Mouse (Mus musculus): ENCODE data around the gene Supt4a.

The Supt4a gene

GRCm38 (mm10) chr11:87725964-87726562, 11.3 kb upstream of the Supt4a start:
- DNase-seq (ENCODE audit: low spot score in 2 of 2): no peak

GRCm38 (mm10) chr11:87727021-87727420, 10.3 kb upstream of the Supt4a start:
- no peak for DNase-seq (ENCODE audit: low spot score in 2 of 2)

- DNase-seq (ENCODE audit: low spot score in 2 of 2): no peak
Measured at GRCm38 (mm10) chr11:87727471-87727870, 9.9 kb upstream of the Supt4a start.

- DNase-seq (ENCODE audit: low spot score in 2 of 2): no peak
Measured at GRCm38 (mm10) chr11:87728850-87729592, 8.3 kb upstream of the Supt4a start.

- no peak for DNase-seq (ENCODE audit: low spot score in 2 of 2)
Measured at GRCm38 (mm10) chr11:87729593-87730185, 7.7 kb upstream of the Supt4a start.

GRCm38 (mm10) chr11:87730652-87731310, 6.6 kb upstream of the Supt4a start:
- no peak for DNase-seq (ENCODE audit: low spot score in 2 of 2)

- no peak for DNase-seq (ENCODE audit: low spot score in 2 of 2)
Measured at GRCm38 (mm10) chr11:87734346-87734745, 3.0 kb upstream of the Supt4a start.

GRCm38 (mm10) chr11:87735691-87736090, 1.7 kb upstream of the Supt4a start:
- DNase-seq (ENCODE audit: low spot score in 2 of 2): no peak

- peak; percentile 45 to 58 for DNase-seq (ENCODE audit: low spot score in 2 of 2)
Measured at GRCm38 (mm10) chr11:87736647-87737134, 661 bp upstream of the Supt4a start.

GRCm38 (mm10) chr11:87743691-87744090, 6.3 kb downstream of the Supt4a start:
- no peak for DNase-seq (ENCODE audit: low spot score in 2 of 2)

- no peak for DNase-seq (ENCODE audit: low spot score in 2 of 2)
Measured at GRCm38 (mm10) chr11:87744964-87745363, 7.6 kb downstream of the Supt4a start.

GRCm38 (mm10) chr11:87745632-87746555, 8.5 kb downstream of the Supt4a start:
- no peak for DNase-seq (ENCODE audit: low spot score in 2 of 2)

- no peak for DNase-seq (ENCODE audit: low spot score in 2 of 2)
Measured at GRCm38 (mm10) chr11:87747312-87747711, 10.0 kb downstream of the Supt4a start.

- DNase-seq (ENCODE audit: low spot score in 2 of 2): no peak
Measured at GRCm38 (mm10) chr11:87747716-87748115, 10.4 kb downstream of the Supt4a start.

GRCm38 (mm10) chr11:87748132-87749119, 11.1 kb downstream of the Supt4a start:
- no peak for DNase-seq (ENCODE audit: low spot score in 2 of 2)

- DNase-seq (ENCODE audit: low spot score in 2 of 2): peak in 1 of 2 experiments; percentile 35
Measured at GRCm38 (mm10) chr11:87749192-87750042, 12.1 kb downstream of the Supt4a start.

- DNase-seq (ENCODE audit: low spot score in 2 of 2): no peak
Measured at GRCm38 (mm10) chr11:87750043-87750421, 12.7 kb downstream of the Supt4a start.

GRCm38 (mm10) chr11:87750521-87750920, 13.2 kb downstream of the Supt4a start:
- no peak for DNase-seq (ENCODE audit: low spot score in 2 of 2)

GRCm38 (mm10) chr11:87751031-87751430, 13.7 kb downstream of the Supt4a start:
- DNase-seq (ENCODE audit: low spot score in 2 of 2): no peak
